Mouse (Mus musculus): ENCODE measurements around the gene Iqsec1. TPM values are rescaled to one million over a fixed set of nuclear protein-coding genes. Genes with fewer than 3 reads are reported as not detected.
"Not testable (repeated sequence)": the region's sequence is repeated elsewhere in the genome, so short reads cannot be mapped to it uniquely, and the experiment has no call there.

The Iqsec1 gene
- polyA plus RNA-seq, 1 experiment from 2014 or later: 9.8 TPM

- not testable (repeated sequence) for ATAC-seq (ENCODE audit: insufficient number of reproducible peaks, insufficient read depth, low FRiP score, low TSS enrichment, low read depth); H3K4me2 ChIP-seq; H3K27me3 ChIP-seq; H3K4me1 ChIP-seq (replicated peaks); H3K4me3 ChIP-seq (replicated peaks); H3K9me3 ChIP-seq; H3K9ac ChIP-seq (replicated peaks); H3K27ac ChIP-seq
- WGBS: 73% methylated on average over 2 of the region's 2 CpGs
- H3K36me3 ChIP-seq: peaks cover 12% of the 10 kb centered on the region; the same call in 1 of the 2 replicates
These were observed 332.1 kb downstream of the Iqsec1 start for GRCm38 (mm10) chr6:90656344-90656850.

GRCm38 (mm10) chr6:90653736-90654135 is 334.7 kb downstream of the Iqsec1 start:
- Histone ChIP-seq H3K4me3 (replicated peaks) (no peak overlapping the region), H3K4me2 (no peak overlapping the region), H3K9ac (replicated peaks) (no peak overlapping the region), H3K9me3 (peaks cover 9% of the 10 kb centered on the region), H3K36me3 (no peaks in the 10 kb centered on the region), H3K27me3 (no peaks in the 10 kb centered on the region), H3K27ac (no peak overlapping the region), H3K4me1 (replicated peaks) (no peaks in the 10 kb centered on the region)
- 50% methylated on average over 2 of the region's 2 CpGs for WGBS
- no peak; the same call in 1 of the 2 replicates for ATAC-seq (ENCODE audit: insufficient number of reproducible peaks, insufficient read depth, low FRiP score, low TSS enrichment, low read depth)

GRCm38 (mm10) chr6:90650634-90651033 is 337.9 kb downstream of the Iqsec1 start:
- no peaks in the 10 kb centered on the region for H3K36me3 ChIP-seq
- 69% methylated on average over 1 of the region's 1 CpGs for WGBS

GRCm38 (mm10) chr6:90649279-90649678 is 339.2 kb downstream of the Iqsec1 start:
- H3K4me2 ChIP-seq: no peak overlapping the region
- ATAC-seq (ENCODE audit: insufficient number of reproducible peaks, insufficient read depth, low FRiP score, low TSS enrichment, low read depth): no peak
- H3K4me1 ChIP-seq (replicated peaks): peaks cover 4% of the 10 kb centered on the region; the same call in 1 of the 2 replicates
- WGBS: 73% methylated on average over 4 of the region's 4 CpGs
- no peaks in the 10 kb centered on the region for H3K36me3 ChIP-seq
- no peak overlapping the region for H3K4me3 ChIP-seq (replicated peaks)
- peaks cover 9% of the 10 kb centered on the region for H3K9me3 ChIP-seq
- no peak overlapping the region for H3K27ac ChIP-seq
- H3K27me3 ChIP-seq: no peaks in the 10 kb centered on the region
- H3K9ac ChIP-seq (replicated peaks): no peak overlapping the region

More at GRCm38 (mm10) chr6:90650634-90651033, 337.9 kb downstream of the Iqsec1 start:
- H3K4me1 ChIP-seq (replicated peaks): no peaks in the 10 kb centered on the region
- no peak overlapping the region for H3K9ac ChIP-seq (replicated peaks)
- no peak overlapping the region for H3K4me3 ChIP-seq (replicated peaks)
- no peak overlapping the region for H3K27ac ChIP-seq
- H3K4me2 ChIP-seq: no peak overlapping the region
- no peak for ATAC-seq (ENCODE audit: insufficient number of reproducible peaks, insufficient read depth, low FRiP score, low TSS enrichment, low read depth)
- H3K9me3 ChIP-seq: peaks cover 9% of the 10 kb centered on the region
- no peaks in the 10 kb centered on the region for H3K27me3 ChIP-seq

- Histone ChIP-seq H3K4me2 (no peak overlapping the region), H3K9me3 (peaks cover 9% of the 10 kb centered on the region), H3K27me3 (no peaks in the 10 kb centered on the region)
These were observed 340.1 kb downstream of the Iqsec1 start for GRCm38 (mm10) chr6:90648391-90648790.

GRCm38 (mm10) chr6:90644965-90645364 is 343.5 kb downstream of the Iqsec1 start:
- Histone ChIP-seq H3K36me3 (no peaks in the 10 kb centered on the region), H3K9ac (replicated peaks) (no peak overlapping the region), H3K4me1 (replicated peaks) (peaks cover 4% of the 10 kb centered on the region; the same call in 1 of the 2 replicates), H3K4me3 (replicated peaks) (no peak overlapping the region), H3K9me3 (no peaks in the 10 kb centered on the region), H3K27me3 (no peaks in the 10 kb centered on the region), H3K27ac (no peak overlapping the region), H3K4me2 (no peak overlapping the region)
- 74% methylated on average over 4 of the region's 4 CpGs for WGBS
- no peak for ATAC-seq (ENCODE audit: insufficient number of reproducible peaks, insufficient read depth, low FRiP score, low TSS enrichment, low read depth)

More at GRCm38 (mm10) chr6:90648391-90648790, 340.1 kb downstream of the Iqsec1 start:
- Histone ChIP-seq H3K4me1 (replicated peaks) (peaks cover 4% of the 10 kb centered on the region; the same call in 1 of the 2 replicates), H3K36me3 (no peaks in the 10 kb centered on the region), H3K9ac (replicated peaks) (no peak overlapping the region), H3K27ac (no peak overlapping the region), H3K4me3 (replicated peaks) (no peak overlapping the region)
- ATAC-seq (ENCODE audit: insufficient number of reproducible peaks, insufficient read depth, low FRiP score, low TSS enrichment, low read depth): no peak
- WGBS: 93% methylated on average over 6 of the region's 6 CpGs

GRCm38 (mm10) chr6:90643057-90643456 is 345.4 kb downstream of the Iqsec1 start:
- 89% methylated on average over 3 of the region's 3 CpGs for WGBS
- no peak for ATAC-seq (ENCODE audit: insufficient number of reproducible peaks, insufficient read depth, low FRiP score, low TSS enrichment, low read depth)
- no peak overlapping the region for H3K9ac ChIP-seq (replicated peaks)

GRCm38 (mm10) chr6:90635611-90636010 is 352.9 kb downstream of the Iqsec1 start:
- ATAC-seq (ENCODE audit: insufficient number of reproducible peaks, insufficient read depth, low FRiP score, low TSS enrichment, low read depth): no peak
- Histone ChIP-seq H3K36me3 (no peaks in the 10 kb centered on the region), H3K9me3 (no peaks in the 10 kb centered on the region), H3K4me2 (no peak overlapping the region), H3K9ac (replicated peaks) (no peak overlapping the region), H3K27ac (no peak overlapping the region), H3K4me1 (replicated peaks) (no peaks in the 10 kb centered on the region), H3K27me3 (no peaks in the 10 kb centered on the region), H3K4me3 (replicated peaks) (no peak overlapping the region)
- 54% methylated on average over 3 of the region's 3 CpGs for WGBS

More at GRCm38 (mm10) chr6:90643057-90643456, 345.4 kb downstream of the Iqsec1 start:
- no peak overlapping the region for H3K27ac ChIP-seq
- H3K9me3 ChIP-seq: no peaks in the 10 kb centered on the region
- no peaks in the 10 kb centered on the region for H3K27me3 ChIP-seq
- H3K4me1 ChIP-seq (replicated peaks): peaks cover 4% of the 10 kb centered on the region; the same call in 1 of the 2 replicates
- no peak overlapping the region for H3K4me2 ChIP-seq
- no peak overlapping the region for H3K4me3 ChIP-seq (replicated peaks)
- no peaks in the 10 kb centered on the region for H3K36me3 ChIP-seq

GRCm38 (mm10) chr6:90635081-90635480 is 353.4 kb downstream of the Iqsec1 start:
- Histone ChIP-seq H3K4me2 (no peak overlapping the region), H3K36me3 (no peaks in the 10 kb centered on the region), H3K9me3 (no peaks in the 10 kb centered on the region), H3K4me3 (replicated peaks) (no peak overlapping the region), H3K4me1 (replicated peaks) (no peaks in the 10 kb centered on the region), H3K27me3 (no peaks in the 10 kb centered on the region), H3K27ac (no peak overlapping the region), H3K9ac (replicated peaks) (no peak overlapping the region)
- no peak for ATAC-seq (ENCODE audit: insufficient number of reproducible peaks, insufficient read depth, low FRiP score, low TSS enrichment, low read depth)
- WGBS: 32% methylated on average over 4 of the region's 4 CpGs

GRCm38 (mm10) chr6:90632526-90632925 is 356.0 kb downstream of the Iqsec1 start:
- WGBS: 73% methylated on average over 3 of the region's 3 CpGs
- not testable (repeated sequence) for H3K9me3 ChIP-seq; H3K36me3 ChIP-seq; H3K27ac ChIP-seq; H3K4me3 ChIP-seq (replicated peaks); H3K9ac ChIP-seq (replicated peaks); H3K4me1 ChIP-seq (replicated peaks); H3K4me2 ChIP-seq; ATAC-seq (ENCODE audit: insufficient number of reproducible peaks, insufficient read depth, low FRiP score, low TSS enrichment, low read depth); H3K27me3 ChIP-seq

GRCm38 (mm10) chr6:90630427-90630826 is 358.1 kb downstream of the Iqsec1 start:
- H3K4me3 ChIP-seq (replicated peaks): no peak overlapping the region
- no peak for ATAC-seq (ENCODE audit: insufficient number of reproducible peaks, insufficient read depth, low FRiP score, low TSS enrichment, low read depth)
- 89% methylated on average over 7 of the region's 7 CpGs for WGBS
- no peak overlapping the region for H3K9ac ChIP-seq (replicated peaks)
- H3K9me3 ChIP-seq: no peaks in the 10 kb centered on the region
- H3K36me3 ChIP-seq: no peaks in the 10 kb centered on the region
- no peaks in the 10 kb centered on the region for H3K27me3 ChIP-seq
- H3K4me1 ChIP-seq (replicated peaks): no peaks in the 10 kb centered on the region
- H3K27ac ChIP-seq: no peak overlapping the region
- no peak overlapping the region for H3K4me2 ChIP-seq

- no peaks in the 10 kb centered on the region for H3K36me3 ChIP-seq
- H3K27ac ChIP-seq: no peak overlapping the region
- H3K27me3 ChIP-seq: no peaks in the 10 kb centered on the region
- H3K4me2 ChIP-seq: no peak overlapping the region
- no peak overlapping the region for H3K9ac ChIP-seq (replicated peaks)
- 81% methylated on average over 6 of the region's 6 CpGs for WGBS
- H3K9me3 ChIP-seq: no peaks in the 10 kb centered on the region
- no peaks in the 10 kb centered on the region for H3K4me1 ChIP-seq (replicated peaks)
- no peak for ATAC-seq (ENCODE audit: insufficient number of reproducible peaks, insufficient read depth, low FRiP score, low TSS enrichment, low read depth)
- no peak overlapping the region for H3K4me3 ChIP-seq (replicated peaks)
These were observed 359.0 kb downstream of the Iqsec1 start for GRCm38 (mm10) chr6:90629506-90629905.
